Mouse (Mus musculus) monocyte, adult 2 months (primary cell): ENCODE results near the gene Gbp4.
"Not testable (repeated sequence)": the region's sequence is repeated elsewhere in the genome, so short reads cannot be mapped to it uniquely, and the experiment has no call there.

Experiments used
- DNase-seq, 2 experiments: peaks; one replicate each; pipeline ENCODE4 v3.0.0; 2022; ENCODE audit warnings: low spot score in 2 of 2, low read depth in 1 of 2

The Gbp4 gene

DNA sequence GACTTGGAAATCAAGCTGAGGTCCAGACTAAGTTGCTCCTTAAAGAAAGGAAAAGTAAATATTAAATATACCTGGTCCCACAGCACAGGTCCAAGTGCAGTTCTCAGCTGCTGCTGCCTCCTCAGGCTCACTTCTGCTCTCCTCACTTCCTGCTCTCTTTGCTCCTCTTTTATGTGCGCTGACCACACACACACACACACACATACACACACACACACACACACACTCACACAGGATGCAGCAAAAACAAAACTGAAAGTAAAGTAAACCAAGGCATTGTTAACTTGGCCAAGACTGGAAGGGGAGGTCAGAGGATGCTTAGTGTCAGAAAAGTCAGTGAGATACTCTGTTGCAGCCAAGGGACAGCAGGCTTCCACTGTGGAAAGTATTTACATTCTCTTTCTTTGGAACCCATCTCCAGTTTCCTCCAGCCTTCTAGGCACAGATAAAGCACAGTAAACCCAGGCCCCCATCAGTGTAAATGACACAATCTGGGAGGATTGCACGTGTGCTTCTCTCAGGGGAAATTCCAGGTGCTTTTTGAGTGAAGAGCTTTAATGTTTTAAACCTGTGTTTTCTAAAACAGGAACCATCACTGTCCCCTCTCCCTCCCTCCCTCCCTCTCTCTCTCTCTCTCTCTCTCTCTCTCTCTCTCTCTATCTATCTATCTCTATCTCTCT is at the start of gene Gbp4, which contains the start of the genes Gbp9 and Gbp8:
TSS of gene Gbp4 (minus strand) at position 178 of the 680 bp plus-strand sequence.
TSS of gene Gbp9 (minus strand) at position 131 of the 680 bp plus-strand sequence.
TSS of gene Gbp8 (minus strand) at position 132 of the 680 bp plus-strand sequence.
- not testable (repeated sequence) for DNase-seq

DNA sequence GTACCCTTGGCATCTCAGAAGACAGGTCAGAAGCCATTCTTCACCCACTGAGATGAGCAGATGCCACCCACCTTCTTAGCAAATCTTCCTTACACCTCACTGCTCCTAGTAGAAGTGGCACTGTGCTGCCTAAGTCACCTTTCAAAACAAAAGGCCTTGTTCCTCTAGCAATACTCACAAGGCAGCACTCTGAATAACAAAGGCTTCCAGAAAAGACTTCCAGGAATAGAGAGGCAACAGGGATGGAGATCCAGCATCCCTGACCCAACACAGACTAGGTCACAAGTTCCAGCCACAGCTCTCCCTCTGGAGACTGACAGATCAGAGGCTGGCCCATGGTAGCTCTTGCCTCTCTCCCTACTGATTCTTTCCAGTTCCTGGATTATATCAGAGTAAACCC is 42.1 kb upstream of the Gbp4 start:
- DNase-seq, result no peak

DNA sequence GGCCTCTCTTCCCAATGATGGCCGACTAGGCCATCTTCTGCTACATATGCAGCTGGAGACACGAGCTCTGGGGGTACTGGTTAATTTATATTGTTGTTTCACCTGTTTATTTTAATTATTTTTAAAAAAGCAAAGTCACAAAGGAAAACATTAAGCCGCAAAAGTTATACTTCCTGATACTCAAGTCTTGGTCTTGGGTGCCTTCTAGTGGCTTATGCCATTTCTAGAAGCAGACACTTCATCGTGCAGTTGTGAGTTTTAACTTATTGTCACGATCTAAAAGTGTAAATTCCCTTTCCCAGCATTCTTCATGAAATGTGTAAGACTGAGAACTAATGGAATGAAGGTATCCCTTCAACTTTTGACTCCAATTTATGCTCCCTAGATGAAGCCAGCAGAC is 17.2 kb upstream of the Gbp4 start:
- DNase-seq, result no peak

DNA sequence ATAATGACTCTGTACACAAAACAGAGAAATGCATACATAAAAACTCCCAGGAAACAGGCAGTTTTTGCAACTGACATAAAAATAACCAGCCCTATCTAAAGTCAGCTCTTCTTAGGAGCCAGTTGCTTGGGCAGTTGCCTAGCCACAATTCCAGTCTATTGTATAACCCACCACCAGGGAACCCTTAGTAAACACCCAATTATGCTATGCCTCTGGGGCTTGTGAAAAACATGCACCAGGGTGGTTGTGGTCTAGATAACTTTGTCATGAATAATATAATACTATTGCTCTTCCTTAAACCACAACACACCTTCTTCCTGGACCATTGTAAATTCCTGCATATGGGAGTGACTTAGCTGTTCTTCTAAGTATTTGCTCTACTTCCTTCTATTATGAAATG is 14.7 kb upstream of the Gbp4 start:
- no peak for DNase-seq

DNA sequence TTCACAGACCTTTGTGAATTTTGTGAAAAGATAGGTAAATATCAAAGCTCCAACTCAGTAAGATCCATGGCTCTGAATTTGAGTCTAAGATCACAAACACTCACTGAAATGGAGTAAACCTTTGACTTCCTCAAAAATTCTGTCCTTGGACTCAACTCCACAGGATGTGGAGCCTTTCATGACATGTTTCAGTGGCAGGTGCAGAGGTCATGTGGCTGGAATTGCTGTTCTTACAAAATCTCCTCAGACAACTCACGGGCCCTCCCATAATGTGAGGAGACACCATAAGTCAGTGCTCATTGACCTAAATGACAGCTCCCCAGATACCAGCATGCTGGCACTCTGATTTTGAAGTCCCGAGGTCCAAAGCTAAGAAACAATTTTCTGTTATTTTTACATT is 8.7 kb upstream of the Gbp4 start:
- DNase-seq, result not testable (repeated sequence)

DNA sequence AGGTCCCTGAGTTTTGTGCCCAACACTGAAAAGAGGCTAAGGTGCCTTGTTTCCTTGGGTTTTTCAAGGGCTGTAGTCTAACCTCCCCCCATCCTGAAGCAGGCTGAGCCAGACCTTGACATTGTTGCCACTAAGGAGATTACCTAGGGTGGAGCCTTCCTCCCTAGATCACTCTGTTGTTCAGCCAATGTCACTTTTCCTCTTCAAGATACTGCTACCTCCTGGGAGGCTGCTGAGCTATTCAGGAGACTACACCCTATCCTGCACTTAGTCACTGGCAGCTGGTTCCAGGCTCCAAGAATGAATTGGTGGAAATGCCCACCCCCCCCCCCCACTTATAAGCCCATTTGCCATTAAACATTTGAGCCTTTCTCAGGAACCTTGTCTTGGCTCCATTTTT is 7.1 kb upstream of the Gbp4 start:
- no peak for DNase-seq

DNA sequence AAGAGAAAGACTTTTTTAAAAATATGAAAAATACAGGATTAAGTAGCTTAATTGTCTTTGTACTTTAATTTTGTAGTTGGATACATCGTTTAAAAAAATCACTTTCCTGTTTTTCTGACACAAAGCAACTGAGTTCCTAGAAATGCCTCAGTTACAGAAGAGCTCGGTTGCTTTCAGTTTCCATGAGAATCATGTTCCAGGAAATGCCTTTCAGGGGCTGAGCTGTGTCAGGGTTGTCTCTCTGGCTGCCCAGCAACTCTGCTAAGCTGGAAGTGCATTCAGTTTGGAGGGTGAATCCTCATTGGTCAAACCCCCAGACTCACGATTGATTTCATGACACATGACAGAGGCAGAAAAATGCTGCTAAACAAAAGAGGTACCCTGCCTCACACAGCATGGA is 6.3 kb upstream of the Gbp4 start:
- not testable (repeated sequence) for DNase-seq

DNA sequence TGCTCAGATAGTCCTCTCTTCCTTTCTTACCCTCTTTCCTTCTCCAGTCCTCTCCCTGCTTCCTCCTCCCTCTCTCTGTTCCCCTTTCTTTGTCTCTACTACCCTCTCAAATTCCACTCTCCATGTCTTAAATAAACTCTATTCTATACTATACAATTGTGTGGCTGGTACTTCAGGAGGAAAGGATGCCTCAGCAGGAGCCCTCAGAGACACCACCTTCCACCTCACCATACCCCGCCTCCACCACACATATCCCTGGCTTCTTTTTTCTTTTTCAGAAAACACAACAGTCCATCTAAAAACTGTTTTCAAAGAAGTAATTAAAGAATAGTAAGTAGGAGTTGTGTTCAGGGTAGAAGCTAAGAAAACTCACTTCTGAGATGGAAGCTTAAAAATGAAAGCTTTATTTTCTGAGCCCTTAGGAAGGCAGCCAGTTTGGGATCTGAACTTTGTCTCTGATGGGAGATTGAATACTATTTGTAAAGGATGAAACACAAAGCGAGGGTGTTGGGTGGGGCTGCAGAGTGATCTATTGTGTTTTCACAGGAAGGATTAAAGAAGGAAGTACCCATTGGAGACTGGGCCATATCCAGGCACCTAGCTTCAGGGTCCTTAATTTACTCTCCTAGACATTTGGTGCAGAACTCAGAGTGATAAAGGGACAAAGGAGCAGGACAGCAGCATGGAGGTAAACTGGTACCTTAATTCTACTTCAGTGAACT is 864 bp upstream of the Gbp4 start:
- not testable (repeated sequence) for DNase-seq

DNA sequence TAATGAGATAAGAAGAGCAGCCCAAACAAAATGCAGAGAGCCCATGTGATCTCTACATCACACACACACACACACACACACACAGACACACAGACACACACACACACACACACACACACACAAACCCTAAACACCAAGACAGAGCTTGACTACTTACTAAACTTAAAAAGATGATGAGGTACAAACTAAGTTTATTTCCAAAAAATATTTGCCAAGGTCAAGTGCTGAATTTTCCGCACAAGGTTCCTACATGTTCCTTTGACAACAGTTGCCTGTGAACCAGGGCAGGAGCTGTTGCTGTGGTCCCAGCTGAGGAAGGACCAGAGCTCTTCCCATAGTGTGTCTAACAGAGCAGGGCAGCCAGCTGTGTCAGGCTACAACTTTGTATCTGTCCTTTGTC is 480 bp downstream of the Gbp4 start:
- no peak for DNase-seq

DNA sequence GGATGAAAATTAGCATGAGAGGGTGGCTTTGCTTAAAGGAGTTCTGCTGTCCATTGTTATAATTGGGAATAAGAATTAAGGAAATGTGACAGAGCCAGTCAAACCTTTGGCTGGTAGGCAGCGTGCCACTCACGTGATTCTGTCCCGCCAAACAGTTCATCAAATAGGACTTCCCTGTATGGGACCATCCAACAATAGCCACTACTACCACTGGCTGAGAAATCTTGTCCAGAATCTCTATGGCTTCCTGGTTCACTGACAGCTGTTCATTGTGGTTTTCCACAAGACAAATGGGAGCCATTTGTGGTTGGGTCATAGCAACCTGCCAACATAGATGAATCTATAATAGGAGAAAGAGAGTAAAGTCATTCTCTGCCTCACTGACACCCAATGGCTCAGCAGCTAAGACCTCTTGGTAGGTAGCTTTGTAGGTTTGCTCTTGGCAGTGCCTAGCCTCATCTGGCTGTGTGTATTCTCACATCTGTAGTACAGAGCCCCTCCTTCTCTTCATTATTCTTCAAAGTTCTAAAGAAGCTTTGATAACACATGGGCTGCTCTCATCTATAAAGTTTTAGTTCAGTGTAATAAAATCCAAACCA is 2.6 kb downstream of the Gbp4 start:
- not testable (repeated sequence) for DNase-seq

DNA sequence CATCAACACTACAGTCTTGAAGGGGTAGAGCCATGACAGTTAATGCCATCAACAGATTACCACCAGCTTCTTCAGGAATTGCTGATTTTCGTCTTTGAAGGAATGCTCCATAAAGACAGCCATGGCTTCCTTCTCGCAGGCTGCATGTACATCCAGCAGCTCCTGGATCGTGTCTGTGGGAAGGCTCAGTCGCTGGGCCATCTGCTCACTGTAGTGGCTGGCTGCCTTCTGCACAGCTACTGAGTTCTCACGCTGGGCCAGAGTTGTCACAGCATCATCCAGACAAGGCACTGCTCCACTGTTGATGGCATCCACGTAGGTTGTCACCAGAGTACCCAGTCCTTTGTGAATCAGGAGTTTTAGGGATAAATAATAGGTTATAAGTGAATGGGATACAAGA is 17.7 kb downstream of the Gbp4 start:
- not testable (repeated sequence) for DNase-seq

DNA sequence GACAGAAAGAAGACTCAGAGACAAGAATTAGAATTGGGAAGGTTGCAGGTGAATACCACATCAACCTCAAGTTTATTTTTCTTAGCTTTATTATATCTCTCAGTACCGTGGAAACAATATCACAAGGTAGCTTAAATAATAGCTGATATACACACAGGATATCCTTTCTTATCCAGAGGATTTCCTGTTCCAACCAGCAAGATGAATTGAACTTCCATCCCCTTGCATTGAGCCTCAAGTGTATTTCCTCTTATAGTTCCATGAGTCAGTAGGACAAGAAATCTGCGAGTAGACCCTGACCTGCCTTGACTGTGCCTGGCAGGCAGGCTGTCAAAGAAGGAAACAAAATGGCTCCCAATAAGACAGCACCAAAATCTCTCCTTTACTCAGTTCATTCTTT is 23.6 kb downstream of the Gbp4 start:
- no peak for DNase-seq

DNA sequence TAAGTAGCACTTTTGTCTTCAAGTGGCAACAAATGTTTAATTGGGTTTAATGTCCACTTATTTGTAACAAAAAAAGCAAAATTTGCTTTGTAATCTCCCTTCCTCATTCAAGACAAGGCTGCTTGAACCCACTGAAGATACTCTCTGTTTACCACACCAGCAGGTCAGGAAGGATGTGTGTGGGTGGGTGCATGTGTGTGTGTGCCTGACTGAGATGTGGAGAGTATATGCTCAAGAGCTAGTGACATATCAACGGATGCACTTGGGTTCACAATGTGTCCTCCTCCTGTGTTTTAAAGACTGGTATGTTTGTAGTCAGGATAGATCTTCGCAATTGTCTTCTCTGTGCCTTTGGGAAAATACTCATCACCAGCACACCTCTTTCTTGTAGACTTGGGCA is 24.7 kb downstream of the Gbp4 start:
- no peak for DNase-seq

DNA sequence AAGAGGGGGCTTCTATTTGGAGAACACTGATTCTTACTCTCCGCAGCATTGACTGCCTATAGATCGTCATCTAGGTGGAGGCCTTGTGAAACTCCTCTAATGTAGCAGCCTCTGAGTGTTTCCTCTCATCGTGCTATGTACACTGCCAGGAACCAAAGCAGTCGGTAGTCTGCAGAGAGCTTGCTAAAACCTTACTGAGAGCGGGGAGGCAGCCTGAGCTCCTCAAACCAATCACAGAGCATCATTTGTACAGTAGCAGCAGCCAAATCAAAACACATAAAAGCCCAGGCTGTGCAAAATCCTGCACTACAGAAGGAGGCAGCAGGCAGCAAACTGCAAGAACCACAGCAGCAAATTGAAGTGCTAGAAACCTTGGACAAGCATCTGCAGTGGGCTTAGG is 25.7 kb downstream of the Gbp4 start:
- no peak for DNase-seq

DNA sequence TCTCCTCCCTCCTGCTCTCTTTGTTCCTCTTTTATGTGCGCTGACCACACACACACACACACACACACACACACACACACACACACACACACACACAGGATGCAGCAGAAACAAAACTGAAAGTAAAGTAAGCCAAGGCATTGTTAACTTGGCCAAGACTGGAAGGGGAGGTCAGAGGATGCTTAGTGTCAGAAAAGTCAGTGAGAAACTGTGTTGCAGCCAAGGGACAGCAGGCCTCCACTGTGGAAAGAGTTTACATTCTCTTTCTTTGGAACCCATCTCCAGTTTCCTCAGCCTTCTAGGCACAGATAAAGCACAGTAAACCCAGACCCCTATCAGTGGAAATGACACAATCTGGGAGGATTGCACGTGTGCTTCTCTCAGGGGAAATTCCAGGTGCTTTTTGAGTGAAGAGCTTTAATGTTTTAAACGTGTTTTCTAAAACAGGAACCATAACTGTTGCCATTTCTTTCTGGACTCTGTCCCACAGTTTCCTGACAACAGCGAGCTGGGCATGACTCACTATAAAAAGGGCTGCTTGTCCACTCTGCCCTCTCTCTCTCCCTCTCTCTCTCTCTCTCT is 29.0 kb downstream of the Gbp4 start:
- DNase-seq, result peak; percentile 35 to 57

DNA sequence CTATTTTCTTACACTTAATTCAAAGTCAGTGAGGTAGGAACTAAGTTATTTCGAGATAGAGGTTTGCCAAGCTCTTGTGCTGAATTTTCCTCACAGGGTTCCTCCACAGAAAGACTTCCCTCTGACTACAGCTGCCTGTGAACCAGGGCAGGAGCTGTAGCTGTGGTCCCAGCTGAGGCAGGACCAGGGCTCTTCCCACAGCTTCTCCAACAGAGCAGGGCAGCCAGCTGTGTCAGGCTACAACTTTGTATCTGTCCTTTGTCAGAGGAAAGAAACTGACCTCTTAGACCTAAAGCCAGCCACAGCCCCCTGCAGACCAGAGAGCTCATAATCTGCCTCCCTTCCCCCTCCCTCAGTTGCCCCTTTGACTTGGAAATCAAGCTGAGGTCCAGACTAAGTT is 29.6 kb downstream of the Gbp4 start:
- not testable (repeated sequence) for DNase-seq

DNA sequence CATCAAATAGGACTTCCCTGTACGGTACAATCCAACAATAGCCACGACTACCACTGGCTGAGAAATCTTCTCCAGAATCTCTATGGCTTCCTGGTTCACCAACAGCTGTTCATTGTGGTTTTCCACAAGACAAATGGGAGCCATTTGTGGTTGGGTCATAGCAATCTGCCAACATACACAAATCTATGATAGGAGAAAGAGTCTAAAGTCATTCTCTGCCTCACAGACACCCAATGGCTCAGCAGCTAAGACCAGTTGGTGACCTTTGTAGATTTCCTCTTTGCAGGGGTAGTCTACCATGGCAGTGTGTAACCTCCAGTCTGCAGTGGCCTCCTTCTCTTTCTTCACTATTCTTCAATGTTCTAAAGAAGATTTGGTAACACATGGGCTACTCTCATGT is 33.7 kb downstream of the Gbp4 start:
- not testable (repeated sequence) for DNase-seq

DNA sequence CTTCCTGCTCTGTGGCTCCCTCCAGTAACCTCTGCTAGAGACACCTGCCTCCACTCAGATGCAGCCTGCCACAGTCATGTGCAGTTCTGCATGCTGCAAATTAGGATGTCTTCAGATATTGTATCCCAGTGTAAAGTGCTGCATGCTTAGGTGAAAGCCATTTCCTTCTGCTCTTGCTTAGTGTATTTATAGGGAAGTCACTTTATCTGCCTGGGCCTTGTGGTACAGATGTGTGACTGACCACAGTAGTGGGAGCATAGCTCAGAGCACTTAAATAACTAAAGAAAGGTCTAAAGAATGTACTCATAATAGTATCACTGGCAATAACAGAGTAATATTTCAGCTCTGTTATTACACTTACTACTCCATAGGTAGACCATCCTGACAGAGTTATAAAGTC is 57.5 kb downstream of the Gbp4 start:
- DNase-seq, result no peak

DNA sequence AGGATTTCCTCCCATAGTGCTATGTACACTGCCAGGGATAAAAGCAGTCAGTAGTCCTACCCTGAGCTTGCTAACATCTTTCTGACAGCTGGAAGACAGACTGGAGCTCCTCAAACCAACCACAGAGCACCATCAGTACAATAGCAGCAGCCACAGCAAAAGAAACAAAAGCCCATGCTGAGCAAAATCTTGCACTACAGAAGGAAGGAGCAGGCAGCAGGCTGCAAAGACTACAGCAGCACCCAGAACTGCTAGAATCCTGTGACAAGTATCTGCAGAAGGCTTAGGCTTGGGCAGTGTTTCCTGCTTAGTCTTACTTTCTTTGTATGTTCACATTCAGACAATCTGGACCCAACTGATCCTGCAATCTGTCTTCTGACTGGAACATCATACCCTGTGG is 71.0 kb downstream of the Gbp4 start:
- DNase-seq, result not testable (repeated sequence)
